Mouse (Mus musculus): ENCODE results near the gene Treh. TPM values are rescaled to one million over a fixed set of nuclear protein-coding genes. Genes with fewer than 3 reads are reported as not detected.

Gene Treh
- total and polyA plus RNA-seq, 3 experiments: not detected

GRCm38 (mm10) chr9:44646366-44646765 lies 26.7 kb upstream of the Treh start:
- no peak overlapping the region for H3K27ac ChIP-seq
- 75% methylated on average over 6 of the region's 6 CpGs for WGBS
- TF ChIP-seq EP300 (IDR thresholded peaks at IDR 0.05; ENCODE audit: insufficient read depth, low read depth, low read length) (no peak), POLR2A (IDR thresholded peaks at IDR 0.05; ENCODE audit: insufficient read depth, low read depth, low read length) (no peak), CTCF (IDR thresholded peaks at IDR 0.05) (no peak)
- H3K36me3 ChIP-seq (ENCODE audit: control insufficient read depth, insufficient read depth, low read length): no peaks in the 10 kb centered on the region
- intact Hi-C loops (cut with DNase I): no loop called here
- H3K27me3 ChIP-seq (ENCODE audit: control insufficient read depth, insufficient read depth, low read length): no peaks in the 10 kb centered on the region
- H3K4me3 ChIP-seq: no peak overlapping the region
- no peaks in the 10 kb centered on the region for H3K79me2 ChIP-seq (replicated peaks; ENCODE audit: control insufficient read depth, insufficient read depth, low read length)
- DNase-seq: no peak
- H3K9ac ChIP-seq (ENCODE audit: low read depth, low read length): no peak overlapping the region
- H3K4me1 ChIP-seq (ENCODE audit: control insufficient read depth, insufficient read depth, low read length): peaks cover 2% of the 10 kb centered on the region; the same call in 1 of the 2 replicates

DNA sequence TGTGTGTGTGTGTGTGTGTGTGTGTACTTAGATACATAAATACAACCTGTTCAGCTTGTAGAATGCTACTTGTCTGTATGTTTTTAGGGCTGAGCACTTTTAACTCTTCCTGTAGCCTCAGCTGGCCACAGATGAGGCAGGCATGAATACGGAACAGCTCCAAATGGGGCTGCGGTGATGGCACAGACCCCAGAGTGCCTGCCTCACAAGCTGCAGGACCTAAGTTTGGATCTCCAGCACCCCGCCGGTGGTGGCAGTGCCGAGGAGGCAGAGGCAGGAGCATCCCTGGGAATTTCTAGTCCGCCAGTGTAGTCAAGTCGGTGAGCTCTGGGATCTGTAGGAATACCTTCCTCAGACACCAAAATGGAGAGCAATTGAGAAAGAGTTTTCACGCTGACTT lies 26.0 kb upstream of the Treh start:
- Histone ChIP-seq H3K9ac (ENCODE audit: low read depth, low read length) (no peak overlapping the region), H3K4me1 (ENCODE audit: control insufficient read depth, insufficient read depth, low read length) (peaks cover 2% of the 10 kb centered on the region; the same call in 1 of the 2 replicates), H3K27ac (no peak overlapping the region), H3K4me3 (no peak overlapping the region), H3K27me3 (ENCODE audit: control insufficient read depth, insufficient read depth, low read length) (no peaks in the 10 kb centered on the region), H3K36me3 (ENCODE audit: control insufficient read depth, insufficient read depth, low read length) (no peaks in the 10 kb centered on the region), H3K79me2 (replicated peaks; ENCODE audit: control insufficient read depth, insufficient read depth, low read length) (no peaks in the 10 kb centered on the region)
- WGBS: 94% methylated on average over 8 of the region's 8 CpGs
- TF ChIP-seq EP300 (IDR thresholded peaks at IDR 0.05; ENCODE audit: insufficient read depth, low read depth, low read length) (no peak), POLR2A (IDR thresholded peaks at IDR 0.05; ENCODE audit: insufficient read depth, low read depth, low read length) (no peak), CTCF (IDR thresholded peaks at IDR 0.05) (no peak)
- intact Hi-C loops (cut with DNase I): no loop called here
- no peak for DNase-seq

- DNase-seq: no peak
Measured at GRCm38 (mm10) chr9:44647656-44648055, 25.4 kb upstream of the Treh start.

DNA sequence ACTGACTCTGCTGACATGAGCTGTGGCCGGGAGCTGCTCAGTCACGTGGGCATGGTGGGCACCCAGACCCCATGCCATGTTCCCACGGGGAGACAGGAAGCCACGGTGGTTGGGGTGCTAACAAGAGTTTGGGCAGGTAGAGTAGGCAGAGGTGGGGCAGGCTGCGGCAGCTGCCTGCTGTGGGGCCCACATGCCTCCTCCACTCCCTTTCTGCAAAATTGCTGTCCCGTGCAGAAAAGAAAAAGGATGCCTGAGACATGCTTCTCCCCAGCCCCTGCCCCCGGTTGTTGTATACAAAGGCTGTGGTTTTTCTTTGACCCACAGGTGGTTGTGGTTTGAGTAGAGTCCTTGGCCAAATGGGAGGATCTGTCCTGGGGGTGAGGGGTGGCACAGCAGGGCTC lies 24.2 kb upstream of the Treh start:
- intact Hi-C loops (cut with DNase I): no loop called here
- no peaks in the 10 kb centered on the region for H3K27me3 ChIP-seq (ENCODE audit: control insufficient read depth, insufficient read depth, low read length)
- no peaks in the 10 kb centered on the region for H3K79me2 ChIP-seq (replicated peaks; ENCODE audit: control insufficient read depth, insufficient read depth, low read length)
- TF ChIP-seq CTCF (IDR thresholded peaks at IDR 0.05): no peak
- no peak for TF ChIP-seq EP300 (IDR thresholded peaks at IDR 0.05; ENCODE audit: insufficient read depth, low read depth, low read length)
- TF ChIP-seq POLR2A (IDR thresholded peaks at IDR 0.05; ENCODE audit: insufficient read depth, low read depth, low read length): no peak
- 74% methylated on average over 7 of the region's 7 CpGs for whole genome bisulfite sequencing
- no peak overlapping the region for H3K9ac ChIP-seq (ENCODE audit: low read depth, low read length)
- H3K36me3 ChIP-seq (ENCODE audit: control insufficient read depth, insufficient read depth, low read length): no peaks in the 10 kb centered on the region
- H3K4me3 ChIP-seq: no peak overlapping the region
- H3K4me1 ChIP-seq (ENCODE audit: control insufficient read depth, insufficient read depth, low read length): peaks cover 2% of the 10 kb centered on the region; the same call in 1 of the 2 replicates
- H3K27ac ChIP-seq: no peak overlapping the region
- DNase-seq: no peak

More at GRCm38 (mm10) chr9:44647656-44648055, 25.4 kb upstream of the Treh start:
- H3K4me3 ChIP-seq: no peak overlapping the region
- no peaks in the 10 kb centered on the region for H3K79me2 ChIP-seq (replicated peaks; ENCODE audit: control insufficient read depth, insufficient read depth, low read length)
- H3K4me1 ChIP-seq (ENCODE audit: control insufficient read depth, insufficient read depth, low read length): peaks cover 2% of the 10 kb centered on the region; the same call in 1 of the 2 replicates
- H3K27ac ChIP-seq: no peak overlapping the region
- no peak for TF ChIP-seq EP300 (IDR thresholded peaks at IDR 0.05; ENCODE audit: insufficient read depth, low read depth, low read length)
- TF ChIP-seq POLR2A (IDR thresholded peaks at IDR 0.05; ENCODE audit: insufficient read depth, low read depth, low read length): no peak
- TF ChIP-seq CTCF (IDR thresholded peaks at IDR 0.05): no peak
- no peaks in the 10 kb centered on the region for H3K27me3 ChIP-seq (ENCODE audit: control insufficient read depth, insufficient read depth, low read length)
- no peaks in the 10 kb centered on the region for H3K36me3 ChIP-seq (ENCODE audit: control insufficient read depth, insufficient read depth, low read length)
- H3K9ac ChIP-seq (ENCODE audit: low read depth, low read length): no peak overlapping the region
- intact Hi-C loops (cut with DNase I): no loop called here
- 80% methylated on average over 4 of the region's 4 CpGs for WGBS

GRCm38 (mm10) chr9:44652027-44652426 lies 21.0 kb upstream of the Treh start:
- intact Hi-C loops (cut with DNase I): loop anchor here (1.0 kb wide), 1 partner anchor 198 kb away; the partner anchor contains the start of gene Upk2
- H3K4me1 ChIP-seq (ENCODE audit: control insufficient read depth, insufficient read depth, low read length): no peaks in the 10 kb centered on the region; the same call in 1 of the 2 replicates
- no peak overlapping the region for H3K27ac ChIP-seq
- H3K79me2 ChIP-seq (replicated peaks; ENCODE audit: control insufficient read depth, insufficient read depth, low read length): no peaks in the 10 kb centered on the region
- no peaks in the 10 kb centered on the region for H3K27me3 ChIP-seq (ENCODE audit: control insufficient read depth, insufficient read depth, low read length)
- peak; percentile 77 to 82 for DNase-seq
- no peak overlapping the region for H3K9ac ChIP-seq (ENCODE audit: low read depth, low read length)
- WGBS: 13% methylated on average over 8 of the region's 8 CpGs
- H3K4me3 ChIP-seq: no peak overlapping the region
- H3K36me3 ChIP-seq (ENCODE audit: control insufficient read depth, insufficient read depth, low read length): no peaks in the 10 kb centered on the region
- TF ChIP-seq EP300 (IDR thresholded peaks at IDR 0.05; ENCODE audit: insufficient read depth, low read depth, low read length) (peak; percentile 45; the same call in 1 of the 2 replicates), POLR2A (IDR thresholded peaks at IDR 0.05; ENCODE audit: insufficient read depth, low read depth, low read length) (no peak), CTCF (IDR thresholded peaks at IDR 0.05) (peak; percentile 92)

- H3K27ac ChIP-seq: no peak overlapping the region
- no peaks in the 10 kb centered on the region for H3K79me2 ChIP-seq (replicated peaks; ENCODE audit: control insufficient read depth, insufficient read depth, low read length)
- no peak for DNase-seq
- no peaks in the 10 kb centered on the region for H3K36me3 ChIP-seq (ENCODE audit: control insufficient read depth, insufficient read depth, low read length)
- 80% methylated on average over 4 of the region's 4 CpGs for WGBS
- no peaks in the 10 kb centered on the region; the same call in 1 of the 2 replicates for H3K4me1 ChIP-seq (ENCODE audit: control insufficient read depth, insufficient read depth, low read length)
- TF ChIP-seq EP300 (IDR thresholded peaks at IDR 0.05; ENCODE audit: insufficient read depth, low read depth, low read length) (no peak), POLR2A (IDR thresholded peaks at IDR 0.05; ENCODE audit: insufficient read depth, low read depth, low read length) (no peak), CTCF (IDR thresholded peaks at IDR 0.05) (no peak)
- no peak overlapping the region for H3K4me3 ChIP-seq
- H3K27me3 ChIP-seq (ENCODE audit: control insufficient read depth, insufficient read depth, low read length): no peaks in the 10 kb centered on the region
- intact Hi-C loops (cut with DNase I): no loop called here
- H3K9ac ChIP-seq (ENCODE audit: low read depth, low read length): no peak overlapping the region
Measured at GRCm38 (mm10) chr9:44653896-44654295, 19.1 kb upstream of the Treh start.
